Mouse (Mus musculus) embryonic facial prominence, embryonic 13.5 days (tissue): ENCODE results near the gene Rtn1. TPM values are rescaled to one million over a fixed set of nuclear protein-coding genes. Genes with fewer than 3 reads are reported as not detected.

Experiments used
- ATAC-seq: fragments of 200-750 bp; cut with Nextera tagmentation; 2 replicates; pipeline ENCODE4 v1.8.0; 2017; ENCODE audit warnings: low read depth; ENCODE audit not compliant: insufficient number of reproducible peaks, insufficient read depth, low FRiP score, low TSS enrichment
- H3K27ac ChIP-seq: fragments of 300-500 bp; sonication (generic); 2 replicates; pipeline ENCODE4 v1.5.1; 2015; ENCODE audit warnings: moderate library complexity, mild to moderate bottlenecking, inconsistent platforms
- H3K27me3 ChIP-seq: fragments of 300-500 bp; sonication (generic); 2 replicates; pipeline ENCODE4 v1.6.1; 2015; ENCODE audit warnings: mild to moderate bottlenecking, inconsistent platforms
- H3K36me3 ChIP-seq: fragments of 300-500 bp; sonication (generic); 2 replicates; pipeline ENCODE4 v1.6.1; 2015; ENCODE audit warnings: mild to moderate bottlenecking, inconsistent platforms
- H3K4me1 ChIP-seq: fragments of 300-500 bp; sonication (generic); 2 replicates; pipeline ENCODE4 v1.6.1; 2015; ENCODE audit warnings: inconsistent platforms
- H3K4me2 ChIP-seq: fragments of 300-500 bp; sonication (generic); 2 replicates; pipeline ENCODE4 v1.6.1; 2015; ENCODE audit warnings: moderate library complexity, mild to moderate bottlenecking, inconsistent platforms
- H3K4me3 ChIP-seq: fragments of 300-500 bp; sonication (generic); 2 replicates; pipeline ENCODE4 v1.5.1; 2015; ENCODE audit warnings: mild to moderate bottlenecking, inconsistent platforms
- H3K9ac ChIP-seq: fragments of 300-500 bp; sonication (generic); 2 replicates; pipeline ENCODE4 v1.6.1; 2015; ENCODE audit warnings: mild to moderate bottlenecking, inconsistent platforms
- H3K9me3 ChIP-seq: fragments of 300-500 bp; sonication (generic); 2 replicates; pipeline ENCODE4 v1.6.1; 2016; ENCODE audit warnings: inconsistent platforms
- WGBS: fragments of 180-500 bp; shearing (Covaris S2); methylation state at CpG from one replicate; pipeline ENCODE4 v1.1.7; 2015; ENCODE audit warnings: mixed read lengths; 5-methylcytosine and 5-hydroxymethylcytosine counted together
- polyA plus RNA-seq: library from polyadenylated mRNA; unstranded; fragments of >200 nt; fragmentation: Nextera tagmentation; extraction: Ambion mirVana; gene quantifications from 2 replicates; pipeline ENCODE4 v1.2.1, GENCODE M21; 2015

Rtn1 gene
- polyA plus RNA-seq, 1 experiment from 2014 or later, result 43.8 TPM

DNA sequence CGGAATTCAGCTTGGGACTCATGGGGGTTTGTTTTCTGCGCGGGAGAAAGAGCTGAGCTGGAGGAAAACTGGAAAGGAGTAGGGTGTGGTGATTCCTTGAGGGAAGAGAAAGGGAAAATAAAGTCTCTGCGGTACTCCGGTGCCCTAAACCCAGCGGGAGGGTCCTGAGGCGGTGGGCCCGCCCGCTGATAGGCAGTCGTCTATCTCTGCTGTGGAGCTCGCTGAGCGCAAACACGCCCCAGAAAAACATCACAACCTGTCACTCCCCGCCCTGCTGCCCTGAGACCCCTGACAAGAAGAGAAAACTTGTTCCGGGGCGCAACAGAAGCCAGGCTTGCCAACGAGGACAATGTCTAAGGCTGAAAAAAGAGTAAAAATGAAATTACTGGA is 1.1 kb downstream of the Rtn1 start:
- no peaks in the 10 kb centered on the region for H3K36me3 ChIP-seq
- H3K9me3 ChIP-seq, result no peaks in the 10 kb centered on the region
- no peak for ATAC-seq
- H3K9ac ChIP-seq, result peak overlapping the region; percentile 70
- no peak overlapping the region for H3K27ac ChIP-seq
- peak overlapping the region; percentile 99 for H3K4me2 ChIP-seq
- peak overlapping the region; percentile 72 for H3K4me3 ChIP-seq
- WGBS, result 0% methylated on average over 17 of the region's 17 CpGs
- H3K4me1 ChIP-seq, result peaks cover 14% of the 10 kb centered on the region; the same call in 1 of the 2 replicates
- H3K27me3 ChIP-seq, result peaks cover 40% of the 10 kb centered on the region

DNA sequence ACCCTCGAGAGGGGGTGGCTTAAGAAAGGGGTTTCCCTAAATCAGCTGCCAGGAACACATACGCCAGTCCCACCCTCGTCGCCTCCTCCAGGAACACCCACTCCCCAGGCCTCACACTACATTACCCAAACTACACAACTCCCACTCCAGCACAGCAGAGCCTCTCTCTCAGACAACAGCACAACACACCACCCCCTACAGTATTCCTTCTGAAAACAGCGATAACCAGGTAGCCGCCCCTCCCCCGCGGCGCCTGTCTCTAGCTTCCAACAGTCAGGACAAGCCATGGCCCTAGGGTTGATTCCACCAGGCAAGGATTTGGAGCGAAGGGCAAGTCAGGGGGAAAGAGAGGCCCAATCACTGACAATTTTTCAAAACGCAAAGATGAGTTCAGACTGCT is 1.7 kb downstream of the Rtn1 start:
- peak overlapping the region; percentile 99 for H3K4me2 ChIP-seq
- WGBS, result 6% methylated on average over 11 of the region's 11 CpGs
- ATAC-seq, result no peak

DNA sequence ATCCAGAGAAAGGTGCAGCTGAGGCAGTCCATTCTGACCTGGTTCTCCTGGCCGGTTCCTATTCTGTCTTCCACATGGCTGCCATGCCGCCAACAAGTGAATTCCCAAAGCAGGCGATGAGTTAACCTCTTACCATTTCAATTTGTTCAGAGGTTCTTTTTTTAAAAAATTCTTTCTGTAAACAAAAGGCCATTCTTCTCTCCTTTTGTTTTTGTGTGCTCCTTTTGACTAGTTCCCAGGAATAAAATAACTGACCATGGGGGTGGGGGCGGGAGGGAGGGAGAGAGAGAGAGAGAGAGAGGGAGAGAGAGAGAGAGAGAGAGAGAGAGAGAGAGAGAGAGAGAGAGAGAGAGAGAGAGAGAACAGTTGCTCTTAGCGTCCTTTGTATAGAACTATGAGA is 3.8 kb downstream of the Rtn1 start:
- WGBS, result 46% methylated on average over 5 of the region's 5 CpGs
- Histone ChIP-seq H3K9me3 (no peaks in the 10 kb centered on the region), H3K27ac (no peak overlapping the region), H3K27me3 (peaks cover 30% of the 10 kb centered on the region), H3K4me2 (no peak overlapping the region), H3K4me3 (no peak overlapping the region), H3K36me3 (no peaks in the 10 kb centered on the region), H3K9ac (no peak overlapping the region), H3K4me1 (peaks cover 14% of the 10 kb centered on the region; the same call in 1 of the 2 replicates)
- ATAC-seq, result no peak

More for the DNA sequence above, 1.7 kb downstream of the Rtn1 start:
- H3K9ac ChIP-seq, result no peak overlapping the region
- H3K9me3 ChIP-seq, result no peaks in the 10 kb centered on the region
- H3K36me3 ChIP-seq, result no peaks in the 10 kb centered on the region
- H3K27me3 ChIP-seq, result peaks cover 40% of the 10 kb centered on the region
- no peak overlapping the region for H3K27ac ChIP-seq
- H3K4me1 ChIP-seq, result peaks cover 14% of the 10 kb centered on the region; the same call in 1 of the 2 replicates
- H3K4me3 ChIP-seq, result peak overlapping the region; percentile 72

DNA sequence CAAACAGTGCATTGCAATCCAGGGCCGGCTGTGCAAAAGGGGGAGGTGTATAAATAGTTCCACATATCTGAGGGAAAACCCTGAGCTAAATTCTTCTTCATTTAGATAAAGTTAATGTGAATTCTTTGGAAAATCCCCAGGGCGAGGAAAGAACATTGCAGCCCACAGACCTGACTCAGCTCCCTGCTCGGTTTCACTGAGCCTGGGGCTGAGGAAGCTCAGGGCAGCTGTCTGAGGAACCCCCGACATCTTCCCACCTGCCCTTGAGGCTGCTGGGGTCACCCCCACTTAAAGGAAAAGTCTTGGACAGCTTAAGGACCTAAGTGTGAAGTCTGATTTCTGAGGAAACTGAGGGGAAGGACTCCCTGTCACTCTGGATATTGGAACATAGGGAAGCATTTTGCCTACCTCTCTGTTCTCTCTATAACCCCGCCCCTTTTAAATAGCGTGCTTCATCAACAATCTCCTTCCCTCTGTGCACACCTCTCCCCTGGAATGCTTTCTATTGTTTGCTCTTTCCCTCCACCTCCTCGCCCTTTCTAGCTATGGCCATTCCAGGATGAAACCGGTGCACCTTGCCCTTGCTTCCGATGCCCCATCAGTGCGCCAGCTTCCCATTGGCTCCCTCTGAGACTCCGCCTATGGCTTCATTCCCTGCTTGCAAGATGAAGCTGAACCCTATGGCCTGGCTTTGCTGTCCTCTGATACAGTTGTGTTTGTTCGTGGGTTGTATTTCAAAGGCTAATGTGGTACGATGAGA is 15.6 kb downstream of the Rtn1 start:
- WGBS, result 46% methylated on average over 13 of the region's 13 CpGs
- Histone ChIP-seq H3K9ac (no peak overlapping the region), H3K9me3 (no peaks in the 10 kb centered on the region), H3K4me1 (0 out of 2 replicates have a peak, but pooled peaks cover 6% of the 10 kb centered on the region), H3K27me3 (no peaks in the 10 kb centered on the region), H3K4me2 (no peak overlapping the region), H3K4me3 (no peak overlapping the region), H3K27ac (no peak overlapping the region), H3K36me3 (no peaks in the 10 kb centered on the region)
- ATAC-seq, result no peak

DNA sequence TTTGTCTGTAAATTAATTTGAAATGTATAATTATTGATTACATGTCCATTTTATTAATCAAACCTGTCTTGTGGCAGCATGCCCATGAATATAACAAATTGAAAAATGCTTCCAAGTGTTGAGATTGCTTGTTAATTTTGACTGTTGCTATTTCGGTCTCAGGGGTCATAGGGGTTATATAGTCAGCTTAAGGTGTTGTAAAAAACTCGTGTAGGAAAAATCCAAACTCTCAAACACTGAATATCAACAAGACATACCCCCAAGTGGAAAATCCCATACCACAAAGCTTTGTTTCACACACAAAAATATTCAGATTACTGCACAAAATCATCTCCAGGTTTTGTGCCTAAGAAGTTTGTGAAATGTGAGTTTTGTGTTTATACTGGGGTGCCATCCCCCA is 18.5 kb downstream of the Rtn1 start:
- WGBS, result 63% methylated on average over 2 of the region's 2 CpGs
- H3K27ac ChIP-seq, result no peak overlapping the region
- H3K4me3 ChIP-seq, result no peak overlapping the region
- no peaks in the 10 kb centered on the region for H3K9me3 ChIP-seq
- no peak overlapping the region for H3K4me2 ChIP-seq
- H3K36me3 ChIP-seq, result no peaks in the 10 kb centered on the region
- 0 out of 2 replicates have a peak, but pooled peaks cover 6% of the 10 kb centered on the region for H3K4me1 ChIP-seq
- H3K27me3 ChIP-seq, result no peaks in the 10 kb centered on the region
- H3K9ac ChIP-seq, result no peak overlapping the region
- no peak for ATAC-seq

DNA sequence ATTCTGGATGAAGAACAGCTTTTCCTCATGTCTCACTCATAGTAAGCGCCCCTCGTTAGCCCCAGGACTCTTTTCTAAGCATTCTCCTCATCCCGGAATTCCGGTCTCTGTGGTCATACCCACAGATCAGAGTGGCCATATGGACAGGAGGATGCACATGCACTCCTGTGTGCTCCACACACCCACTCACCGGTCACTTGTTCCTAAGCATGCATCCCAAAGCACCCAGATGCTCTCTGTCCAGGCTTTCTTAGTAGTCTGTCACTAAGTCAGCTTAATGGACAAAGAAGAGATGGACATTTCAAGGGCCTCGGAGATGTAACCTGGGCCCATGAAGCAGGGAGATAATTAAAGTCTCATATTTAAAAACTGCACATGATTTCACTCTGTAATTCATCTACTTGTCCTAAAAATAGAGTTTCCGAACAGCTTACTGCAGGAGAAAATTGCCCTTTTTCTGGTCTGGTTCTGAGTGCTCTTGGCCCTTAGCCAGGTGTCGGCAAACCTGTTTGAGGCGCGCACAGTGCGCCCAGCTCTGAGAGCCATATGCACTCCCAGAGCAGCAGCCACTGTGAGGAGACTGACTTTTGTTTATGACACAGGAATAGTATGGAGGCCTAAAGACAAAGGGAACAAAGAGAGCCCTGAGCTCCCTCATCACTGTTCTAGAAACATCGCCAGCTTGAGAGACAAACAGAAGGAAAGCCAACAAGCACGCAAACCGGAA is 19.3 kb downstream of the Rtn1 start:
- H3K9me3 ChIP-seq, result no peaks in the 10 kb centered on the region
- WGBS, result 81% methylated on average over 14 of the region's 14 CpGs

DNA sequence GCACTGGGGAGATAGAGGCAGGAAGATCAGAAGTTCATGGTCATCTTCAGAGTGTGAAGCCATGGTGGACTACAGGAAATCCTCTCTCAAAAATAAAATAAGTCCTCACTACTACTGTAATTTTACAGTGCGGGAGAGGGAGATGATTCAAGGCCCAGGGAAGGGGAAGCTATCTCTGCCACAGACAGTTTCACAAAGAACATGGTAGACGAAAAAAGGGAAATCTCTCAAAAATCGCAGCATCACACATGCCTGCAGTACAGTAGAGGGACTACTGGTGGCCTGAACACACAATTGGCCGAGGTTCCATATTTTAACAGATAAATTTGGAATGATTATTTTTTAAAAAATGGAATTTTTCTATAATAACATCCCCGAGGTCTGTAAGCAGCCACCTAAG is 20.0 kb downstream of the Rtn1 start:
- Histone ChIP-seq H3K9ac (no peak overlapping the region), H3K9me3 (no peaks in the 10 kb centered on the region), H3K4me2 (no peak overlapping the region), H3K27me3 (no peaks in the 10 kb centered on the region), H3K27ac (no peak overlapping the region), H3K4me1 (0 out of 2 replicates have a peak, but pooled peaks cover 6% of the 10 kb centered on the region), H3K36me3 (no peaks in the 10 kb centered on the region), H3K4me3 (no peak overlapping the region)
- WGBS, result 84% methylated on average over 5 of the region's 5 CpGs
- ATAC-seq, result no peak

More for the DNA sequence above, 19.3 kb downstream of the Rtn1 start:
- H3K4me3 ChIP-seq, result no peak overlapping the region
- no peaks in the 10 kb centered on the region for H3K27me3 ChIP-seq
- H3K27ac ChIP-seq, result no peak overlapping the region
- no peak for ATAC-seq
- no peaks in the 10 kb centered on the region for H3K36me3 ChIP-seq
- no peak overlapping the region for H3K9ac ChIP-seq
- no peak overlapping the region for H3K4me2 ChIP-seq
- 0 out of 2 replicates have a peak, but pooled peaks cover 6% of the 10 kb centered on the region for H3K4me1 ChIP-seq

DNA sequence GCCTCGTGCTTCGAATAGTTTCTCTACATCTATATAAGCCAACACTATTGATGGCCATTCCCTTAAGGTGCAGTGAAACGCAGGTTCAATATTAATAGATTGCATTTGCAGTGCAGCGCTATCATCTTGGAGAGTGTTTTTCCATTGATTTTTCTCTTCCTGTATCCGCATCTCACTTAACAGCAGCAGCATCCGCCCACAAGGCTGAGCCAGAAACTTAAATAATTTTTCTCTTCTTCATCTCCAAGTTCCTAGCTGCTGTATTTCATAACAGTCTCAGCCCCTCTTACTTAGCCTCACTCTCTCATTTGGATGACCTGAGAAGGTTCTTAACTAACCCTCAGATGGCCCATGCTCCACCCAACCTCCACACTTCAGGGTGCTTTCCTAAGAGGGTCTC is 20.7 kb downstream of the Rtn1 start:
- no peaks in the 10 kb centered on the region for H3K36me3 ChIP-seq
- H3K27me3 ChIP-seq, result no peaks in the 10 kb centered on the region
- H3K4me1 ChIP-seq, result 0 out of 2 replicates have a peak, but pooled peaks cover 6% of the 10 kb centered on the region
- no peak overlapping the region for H3K4me2 ChIP-seq
- H3K9me3 ChIP-seq, result no peaks in the 10 kb centered on the region
- ATAC-seq, result no peak
- 97% methylated on average over 6 of the region's 6 CpGs for WGBS
- no peak overlapping the region for H3K27ac ChIP-seq
- no peak overlapping the region for H3K9ac ChIP-seq
- H3K4me3 ChIP-seq, result no peak overlapping the region

DNA sequence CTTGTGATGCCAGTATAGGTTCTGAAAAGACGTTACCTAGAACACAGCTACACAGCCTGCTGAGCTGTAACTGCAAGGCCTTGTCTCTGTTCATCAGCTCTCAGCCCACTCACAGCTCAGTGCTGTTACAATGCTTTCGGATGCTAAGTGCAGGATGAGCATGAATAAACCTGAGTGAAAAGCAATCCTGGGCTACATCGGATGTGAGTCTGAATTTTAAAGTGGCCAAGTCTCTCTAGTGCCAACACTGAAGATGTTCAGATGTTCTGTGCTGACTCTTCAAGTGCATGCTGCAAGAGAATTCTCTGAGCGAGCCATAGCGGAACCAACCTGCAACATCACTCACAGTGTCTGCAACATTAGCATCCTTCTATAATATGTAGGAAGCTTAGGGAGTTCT is 32.5 kb downstream of the Rtn1 start:
- no peak for ATAC-seq
- WGBS, result 88% methylated on average over 5 of the region's 5 CpGs
- H3K27me3 ChIP-seq, result no peaks in the 10 kb centered on the region
- no peak overlapping the region for H3K9ac ChIP-seq
- peaks cover 11% of the 10 kb centered on the region for H3K4me1 ChIP-seq
- H3K9me3 ChIP-seq, result no peaks in the 10 kb centered on the region
- no peak overlapping the region for H3K4me2 ChIP-seq
- H3K36me3 ChIP-seq, result no peaks in the 10 kb centered on the region
- no peak overlapping the region for H3K27ac ChIP-seq
- no peak overlapping the region for H3K4me3 ChIP-seq

DNA sequence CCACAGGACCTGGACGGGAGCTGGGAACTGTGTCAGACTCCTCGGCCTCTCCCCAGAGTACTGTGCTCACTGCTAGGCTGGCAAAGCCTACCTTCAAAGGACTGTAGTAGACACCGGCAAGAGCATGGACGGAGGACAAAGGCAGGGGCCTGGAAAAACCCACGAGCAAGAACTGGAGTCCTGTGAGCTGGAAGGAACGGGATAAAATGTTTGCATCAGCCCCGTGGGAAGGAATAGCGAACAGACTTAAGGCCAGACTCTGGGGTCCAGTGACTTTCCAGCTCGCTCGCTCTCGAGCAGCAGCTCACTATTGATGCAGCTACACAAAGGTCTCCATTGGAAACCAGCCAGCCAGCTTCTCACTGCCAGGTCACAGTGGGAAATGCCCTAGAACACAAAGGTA is 34.0 kb downstream of the Rtn1 start:
- peaks cover 11% of the 10 kb centered on the region for H3K4me1 ChIP-seq
- no peak overlapping the region for H3K27ac ChIP-seq
- H3K9me3 ChIP-seq, result no peaks in the 10 kb centered on the region
- WGBS, result 38% methylated on average over 11 of the region's 11 CpGs
- no peak for ATAC-seq
- H3K27me3 ChIP-seq, result no peaks in the 10 kb centered on the region
- H3K4me3 ChIP-seq, result no peak overlapping the region
- no peaks in the 10 kb centered on the region for H3K36me3 ChIP-seq
- no peak overlapping the region for H3K9ac ChIP-seq
- no peak overlapping the region for H3K4me2 ChIP-seq

DNA sequence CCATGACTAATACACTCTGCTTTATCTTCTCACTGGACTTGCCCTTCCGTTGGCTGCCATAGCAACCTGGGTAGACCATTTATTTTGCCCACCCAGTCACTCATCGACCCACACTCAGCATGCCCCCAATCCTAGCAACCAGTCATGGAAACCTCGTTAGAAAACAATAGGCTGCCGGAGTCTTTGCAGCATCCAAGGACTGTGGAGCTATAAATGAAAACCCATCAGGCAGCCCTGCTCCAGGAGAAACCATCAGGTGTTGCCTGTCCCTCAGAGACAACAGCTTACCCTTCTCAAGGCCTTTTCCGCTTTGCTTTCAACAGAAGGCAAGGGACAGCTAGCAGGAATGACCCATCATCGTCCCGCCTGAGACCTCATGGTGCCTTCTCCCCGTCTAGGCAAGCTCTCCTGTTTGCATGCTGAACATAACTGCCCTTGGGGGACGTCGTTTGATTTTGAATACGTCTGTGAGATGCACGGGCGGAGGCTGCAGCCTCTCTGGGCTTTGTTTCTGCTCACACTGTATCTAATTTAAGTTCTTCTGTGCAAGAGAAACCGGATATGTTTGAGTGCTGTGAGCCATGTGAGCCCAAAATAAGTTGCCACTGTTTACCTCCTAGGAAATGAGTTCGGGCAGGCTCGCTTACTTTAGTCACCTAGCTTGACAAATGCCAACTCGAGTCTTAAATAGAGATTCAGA is 34.8 kb downstream of the Rtn1 start:
- no peak overlapping the region for H3K4me2 ChIP-seq
- no peak overlapping the region for H3K4me3 ChIP-seq
- H3K36me3 ChIP-seq, result no peaks in the 10 kb centered on the region
- no peak overlapping the region for H3K9ac ChIP-seq
- no peak overlapping the region for H3K27ac ChIP-seq
- 45% methylated on average over 17 of the region's 17 CpGs for WGBS
- H3K27me3 ChIP-seq, result no peaks in the 10 kb centered on the region
- ATAC-seq, result no peak
- H3K4me1 ChIP-seq, result peaks cover 11% of the 10 kb centered on the region
- no peaks in the 10 kb centered on the region for H3K9me3 ChIP-seq
